Mouse (Mus musculus) neutrophil, adult 83 days (primary cell): ENCODE measurements around the gene Abt1. TPM values are rescaled to one million over a fixed set of nuclear protein-coding genes. Genes with fewer than 3 reads are reported as not detected.

ENCODE experiments used
- total RNA-seq, 2 experiments: library from RNA; stranded (reverse); gene quantifications; one replicate each; pipeline ENCODE4 v1.2.4; 2023

The Abt1 gene
- 10 to 100 TPM in 1 of 2 experiments, 1 to 10 TPM in 1; 8.6 to 10.3 TPM for total RNA-seq

GRCm38 (mm10) chr13:23423286-23424051 lies at the start of gene Abt1:
Gene Abt1, minus strand, starts transcription at chr13:23423866.

GRCm38 (mm10) chr13:23465600-23466109 lies 42.0 kb upstream of the Abt1 start, which contains the start of gene Btn1a1:
Gene Btn1a1, minus strand, starts transcription at chr13:23465901.

DNA sequence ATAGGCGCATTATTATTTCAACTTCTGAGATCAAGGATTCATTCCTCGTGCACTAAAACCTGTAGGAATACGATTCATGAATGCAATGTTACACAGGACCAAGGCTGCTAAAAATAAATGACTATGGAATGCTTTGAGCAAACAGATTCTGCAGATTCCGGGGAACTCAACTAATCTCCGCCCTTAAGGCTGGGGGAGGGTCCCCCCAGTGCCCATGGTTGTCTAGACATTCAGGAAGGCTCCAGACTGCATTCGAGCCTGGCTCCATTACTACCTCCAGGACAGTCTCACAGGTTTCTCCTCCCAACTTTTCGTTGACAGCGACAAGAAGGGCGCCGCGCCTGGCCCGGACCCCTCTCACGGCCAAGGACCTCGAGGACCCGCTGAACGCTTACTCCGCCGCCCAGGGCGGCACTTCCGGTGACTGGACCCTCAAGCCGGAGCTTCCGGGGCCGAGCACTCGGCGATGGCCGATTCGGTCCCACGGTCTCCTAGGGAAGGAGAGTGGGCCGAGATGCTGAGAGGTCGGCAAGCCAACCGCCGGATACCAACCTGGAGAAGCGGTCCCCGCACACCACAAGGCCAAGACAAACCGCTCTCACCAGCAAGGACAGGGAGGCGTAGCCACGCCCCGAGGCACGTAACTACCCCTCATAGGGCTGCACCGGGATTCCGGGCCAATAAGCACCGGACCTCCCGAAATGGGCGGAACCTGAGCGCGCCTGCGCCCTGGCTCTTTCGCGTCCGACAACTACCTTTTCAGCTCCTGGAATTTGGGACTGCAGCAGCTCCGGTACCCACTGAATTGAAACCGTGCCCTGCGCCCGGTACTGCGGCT lies 54.9 kb downstream of the Abt1 start, which contains the start of gene Zfp322a:
TSS of gene Zfp322a (minus strand) at position 626 of the 838 bp plus-strand sequence.

Other genes starting within 250 kb of the Abt1 start
- not detected for gene Vmn1r220, start 235.9 kb downstream of the Abt1 start, total RNA-seq
- not detected for gene Vmn1r221, start 209.7 kb downstream of the Abt1 start, total RNA-seq
- gene Vmn1r222, start 187.9 kb downstream of the Abt1 start, total RNA-seq = not detected
- not detected for gene Vmn1r223, start 176.7 kb downstream of the Abt1 start, total RNA-seq
- 10 to 100 TPM in 1 of 2 experiments, 1 to 10 TPM in 1; 7.0 to 10.2 TPM for gene Zfp322a, start 54.7 kb downstream of the Abt1 start, total RNA-seq
- gene Btn1a1, start 42.0 kb upstream of the Abt1 start, total RNA-seq = under 1 TPM; 0.31 to 0.57 TPM
- not detected for gene Btn2a2, start 65.0 kb upstream of the Abt1 start, total RNA-seq
- 1,000 to 10,000 TPM; 1,800 to 2,079 TPM for gene Hist1h4h, start 107.2 kb upstream of the Abt1 start, total RNA-seq
- gene Hist1h2af, start 110.0 kb upstream of the Abt1 start, total RNA-seq = 1,000 to 10,000 TPM; 1,103 to 1,322 TPM
- gene Hist1h3g, start 111.6 kb upstream of the Abt1 start, total RNA-seq = 100 to 1,000 TPM; 343 to 409 TPM
- gene Hist1h2bh, start 119.5 kb upstream of the Abt1 start, total RNA-seq = 100 to 1,000 TPM; 156 to 165 TPM
- gene Hist1h3f, start 120.2 kb upstream of the Abt1 start, total RNA-seq = 100 to 1,000 TPM; 484 to 531 TPM
- 1,000 to 10,000 TPM; 2,494 to 2,726 TPM for gene Hist1h4f, start 127.8 kb upstream of the Abt1 start, total RNA-seq
- gene Hist1h1d, start 129.4 kb upstream of the Abt1 start, total RNA-seq = 100 to 1,000 TPM; 117 to 132 TPM
- 100 to 1,000 TPM; 919 to 946 TPM for gene Hist1h3e, start 138.5 kb upstream of the Abt1 start, total RNA-seq
- gene Hist1h2ae, start 147.4 kb upstream of the Abt1 start, total RNA-seq = 100 to 1,000 TPM; 213 to 226 TPM
- gene Hist1h2bg, start 147.5 kb upstream of the Abt1 start, total RNA-seq = 1,000 to 10,000 TPM; 1,609 to 1,779 TPM
- gene Hist1h2bf, start 150.3 kb upstream of the Abt1 start, total RNA-seq = 1,000 to 10,000 TPM; 1,205 to 1,340 TPM
- gene Hist1h2ad, start 150.5 kb upstream of the Abt1 start, total RNA-seq = 100 to 1,000 TPM; 234 to 256 TPM
- gene Hist1h3d, start 151.9 kb upstream of the Abt1 start, total RNA-seq = 100 to 1,000 TPM; 207 to 247 TPM
- 100 to 1,000 TPM; 821 to 965 TPM for gene Hist1h4d, start 157.7 kb upstream of the Abt1 start, total RNA-seq
- 100 to 1,000 TPM; 117 to 129 TPM for gene Hist1h2be, start 197.3 kb upstream of the Abt1 start, total RNA-seq
- gene Hist1h1e, start 198.7 kb upstream of the Abt1 start, total RNA-seq = 100 to 1,000 TPM; 854 to 881 TPM